Mouse (Mus musculus): Measurements from ENCODE around the gene Bnc2.

GRCm38 (mm10) chr4:84453586-84453985, 221.5 kb downstream of the Bnc2 start:
- TF ChIP-seq POLR2A (IDR thresholded peaks at IDR 0.05; ENCODE audit: borderline replicate concordance, extremely low read depth, insufficient read depth, insufficient read length, poor library complexity, severe bottlenecking) (no peak), CTCF (IDR thresholded peaks at IDR 0.05; ENCODE audit: borderline replicate concordance, extremely low read depth, insufficient read depth, insufficient read length) (no peak)

Data from brain, embryonic 14.5 days (tissue).